Mouse (Mus musculus): ENCODE measurements around the gene Hcar1.

The Hcar1 gene

GRCm38 (mm10) chr5:123879928-123880327, at the start of gene Hcar1:
Gene Hcar1 (minus strand): TSS chr5:123880020.
- DNase-seq (ENCODE audit: low read depth, low spot score): no peak

DNA sequence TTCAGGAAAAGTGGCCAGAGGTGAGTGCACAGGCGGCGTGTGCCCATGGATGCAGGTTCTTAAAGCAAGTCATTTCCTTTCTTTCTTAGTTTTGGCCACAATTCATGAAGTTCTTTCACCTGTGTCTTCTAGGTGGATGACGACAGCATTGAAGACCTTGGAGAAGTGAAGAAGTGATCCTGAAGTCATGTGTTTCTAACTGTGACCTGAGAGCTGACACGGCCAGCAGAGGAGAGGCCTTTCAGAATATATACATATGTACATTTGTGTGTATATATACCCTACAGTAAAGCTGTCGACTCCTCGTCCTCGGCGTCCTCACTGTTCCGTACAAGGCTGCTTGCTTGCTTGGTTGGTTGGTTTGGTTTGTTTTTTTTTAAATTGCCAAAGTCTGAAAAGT, 47.3 kb upstream of the Hcar1 start, which contains the start of gene Gm43518:
TSS of gene Gm43518 (plus strand) at position 301 of the 400 bp plus-strand sequence.
- no peak for DNase-seq (ENCODE audit: low read depth, low spot score)

- DNase-seq (ENCODE audit: low read depth, low spot score): no peak
These were observed 42.3 kb upstream of the Hcar1 start for GRCm38 (mm10) chr5:123922112-123922511.

DNA sequence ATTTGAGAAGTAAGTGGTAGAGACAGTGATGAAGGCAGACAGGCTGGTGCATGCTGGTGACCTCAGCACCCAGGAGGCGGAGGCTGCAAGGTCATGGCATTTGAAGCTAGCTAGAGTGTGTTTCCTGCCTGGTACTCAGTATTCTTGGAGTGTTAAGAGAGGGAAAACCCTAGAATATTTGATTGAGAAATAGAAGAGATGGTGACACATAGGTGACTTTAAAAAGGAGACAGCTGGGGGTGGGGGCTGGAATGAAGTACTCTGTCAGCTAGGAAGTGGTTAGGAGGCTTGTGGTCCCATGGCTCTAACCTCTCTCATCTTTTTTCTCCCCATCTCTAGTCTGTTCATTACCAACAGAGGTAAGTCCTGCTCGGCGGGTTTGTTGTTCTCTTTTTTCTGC, 35.0 kb upstream of the Hcar1 start:
- DNase-seq (ENCODE audit: low read depth, low spot score): no peak

DNA sequence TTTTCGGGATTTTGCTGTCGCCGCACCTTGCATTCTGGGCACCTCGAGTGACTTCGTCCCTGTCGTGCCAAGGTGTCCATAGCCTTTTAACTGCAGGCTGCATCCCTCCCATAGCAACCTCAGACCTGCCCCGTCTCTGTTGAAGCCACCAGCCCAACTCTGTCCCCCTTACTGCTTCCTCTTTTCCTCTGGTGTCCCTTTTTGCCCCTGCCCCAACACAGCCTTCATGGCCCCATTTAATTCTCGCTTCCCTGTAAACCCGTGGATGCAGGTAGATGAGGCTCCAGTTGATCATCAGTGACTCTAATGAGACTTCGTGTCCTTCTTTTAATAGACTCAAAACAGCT, 27.8 kb upstream of the Hcar1 start:
- DNase-seq (ENCODE audit: low read depth, low spot score): no peak

- DNase-seq (ENCODE audit: low read depth, low spot score): peak; percentile 95
These were observed 27.3 kb upstream of the Hcar1 start, which contains the start of gene Denr for GRCm38 (mm10) chr5:123906976-123907630. Gene Denr (plus strand): TSS chr5:123907175.

DNA sequence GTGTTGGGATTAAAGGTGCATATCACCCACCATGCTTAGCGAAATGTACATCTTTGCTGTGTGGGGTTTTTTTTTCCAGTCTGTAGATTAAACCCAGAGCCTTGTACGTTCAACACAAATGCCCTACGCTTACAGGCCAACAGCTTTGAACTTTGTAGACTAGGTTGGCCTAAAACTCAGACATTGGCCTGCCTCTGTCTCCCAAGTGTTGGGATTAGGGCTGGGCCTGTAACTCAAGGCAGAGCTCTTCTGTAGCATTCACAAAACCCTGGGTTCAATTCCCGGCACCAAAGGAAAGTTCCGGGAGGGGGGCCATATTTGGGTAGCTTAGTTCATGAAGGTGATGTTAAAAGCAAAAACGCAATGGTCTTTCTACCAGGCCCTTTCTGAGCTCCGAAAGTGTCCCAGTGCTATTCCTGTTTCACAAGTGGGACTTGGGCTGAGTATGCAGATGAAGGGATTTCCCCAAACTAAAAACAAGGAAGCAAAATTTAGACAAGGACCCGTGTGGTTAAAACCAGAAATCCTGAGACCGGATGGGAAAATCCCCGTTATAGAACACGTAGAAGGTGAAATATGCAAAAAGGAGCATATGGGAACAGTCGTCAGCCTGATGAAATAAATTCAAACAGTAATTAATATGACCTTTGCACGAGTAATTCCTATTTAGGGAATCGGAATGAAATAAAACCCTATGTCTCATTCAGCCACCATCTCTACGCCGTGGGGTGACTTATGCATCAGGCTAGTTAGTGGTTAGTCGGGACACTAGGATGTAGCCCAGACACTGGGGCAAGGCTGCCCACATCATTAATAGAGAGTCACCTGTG, 26.5 kb upstream of the Hcar1 start:
- DNase-seq (ENCODE audit: low read depth, low spot score): no peak

DNA sequence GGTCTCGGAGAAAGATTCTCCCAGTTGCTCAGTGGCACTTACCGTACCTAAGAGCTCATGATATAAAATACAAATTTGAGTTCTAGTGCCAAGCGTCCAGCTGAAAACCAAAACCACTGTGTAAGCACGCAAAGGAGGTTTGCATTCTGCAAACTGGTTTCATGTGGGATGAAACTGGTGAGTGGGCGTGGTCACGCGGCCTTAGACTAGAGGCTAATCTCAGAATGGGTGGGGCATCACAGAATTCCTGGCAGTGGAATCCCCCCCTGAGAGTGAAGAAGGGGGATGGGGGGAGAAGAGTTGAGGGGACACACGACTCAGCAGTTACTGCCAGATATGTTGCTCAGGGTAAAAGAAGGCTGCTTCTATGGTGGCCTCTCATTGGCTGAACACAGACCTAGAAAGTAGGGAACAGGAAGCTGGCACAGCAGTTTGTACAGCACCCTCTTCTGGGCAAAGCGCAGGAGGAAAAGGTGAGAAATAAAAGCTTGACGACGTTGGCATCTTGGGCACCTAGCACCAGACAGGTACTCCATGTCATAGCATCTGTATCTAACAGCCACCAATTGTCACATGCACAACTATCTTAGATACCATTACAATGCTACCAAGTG, 24.3 kb upstream of the Hcar1 start:
- DNase-seq (ENCODE audit: low read depth, low spot score): peak; percentile 62

- peak; percentile 24 for DNase-seq (ENCODE audit: low read depth, low spot score)
These were observed 17.5 kb upstream of the Hcar1 start for GRCm38 (mm10) chr5:123897352-123897751.

- DNase-seq (ENCODE audit: low read depth, low spot score): no peak
These were observed 16.6 kb upstream of the Hcar1 start for GRCm38 (mm10) chr5:123896395-123896794.

- no peak for DNase-seq (ENCODE audit: low read depth, low spot score)
These were observed 13.7 kb upstream of the Hcar1 start for GRCm38 (mm10) chr5:123893520-123893919.

DNA sequence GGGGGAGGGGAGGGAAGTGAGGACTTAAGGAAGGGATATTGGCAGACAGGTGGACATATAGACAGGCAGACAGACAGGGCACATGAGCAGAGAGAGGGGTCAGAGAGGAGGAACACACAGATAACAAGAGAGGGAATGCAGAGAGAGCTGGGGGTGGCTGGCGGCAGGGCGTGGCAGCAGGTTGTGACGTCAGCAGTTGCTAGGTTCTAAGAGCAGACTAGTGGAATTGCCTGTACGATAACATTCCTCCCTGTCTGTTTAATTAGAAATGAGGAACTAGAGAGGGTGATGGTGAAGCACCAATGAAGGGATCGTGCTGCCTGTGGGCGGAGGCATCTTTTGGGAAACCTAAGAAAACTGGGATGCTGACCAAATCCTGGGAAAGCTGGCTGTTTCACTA, 11.8 kb upstream of the Hcar1 start:
- DNase-seq (ENCODE audit: low read depth, low spot score): peak; percentile 54

DNA sequence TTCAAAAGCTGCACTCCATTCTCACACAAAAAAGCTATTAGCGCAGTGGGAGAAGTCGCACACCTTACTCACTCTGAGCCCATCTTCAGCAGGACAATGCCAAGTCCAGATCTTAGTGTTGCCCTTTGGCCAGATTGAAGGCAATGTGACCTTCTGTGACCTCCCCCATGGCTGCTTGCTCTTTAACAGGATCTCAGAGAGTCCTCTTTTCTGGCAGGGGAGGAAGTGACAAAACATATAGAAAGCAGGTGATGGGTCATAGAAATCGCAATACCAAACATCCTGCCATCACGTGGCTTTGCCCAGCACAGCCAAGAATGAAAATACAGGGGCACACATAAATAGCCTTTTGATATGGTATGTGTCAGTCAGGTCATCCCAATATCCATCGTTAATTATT, 11.2 kb upstream of the Hcar1 start:
- no peak for DNase-seq (ENCODE audit: low read depth, low spot score)

DNA sequence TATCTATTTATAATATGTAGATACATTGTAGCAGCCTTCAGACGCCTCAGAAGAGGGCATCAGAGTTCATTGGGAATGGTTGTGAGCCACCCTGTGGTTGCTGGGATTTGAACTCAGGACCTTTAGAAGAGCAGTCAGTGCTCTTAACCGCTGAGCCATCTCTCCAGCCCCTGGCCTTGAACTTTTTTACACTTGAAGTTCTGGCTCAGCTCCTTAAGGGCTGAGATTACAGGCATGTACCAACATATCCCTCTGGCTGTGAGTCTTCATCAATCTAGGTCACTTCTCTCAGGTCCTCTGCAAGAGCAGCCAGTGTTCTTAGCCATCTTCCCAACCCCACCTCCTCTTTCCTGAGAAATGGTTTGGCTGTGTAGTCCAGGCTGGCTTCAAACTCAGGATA, 10.5 kb upstream of the Hcar1 start:
- no peak for DNase-seq (ENCODE audit: low read depth, low spot score)

DNA sequence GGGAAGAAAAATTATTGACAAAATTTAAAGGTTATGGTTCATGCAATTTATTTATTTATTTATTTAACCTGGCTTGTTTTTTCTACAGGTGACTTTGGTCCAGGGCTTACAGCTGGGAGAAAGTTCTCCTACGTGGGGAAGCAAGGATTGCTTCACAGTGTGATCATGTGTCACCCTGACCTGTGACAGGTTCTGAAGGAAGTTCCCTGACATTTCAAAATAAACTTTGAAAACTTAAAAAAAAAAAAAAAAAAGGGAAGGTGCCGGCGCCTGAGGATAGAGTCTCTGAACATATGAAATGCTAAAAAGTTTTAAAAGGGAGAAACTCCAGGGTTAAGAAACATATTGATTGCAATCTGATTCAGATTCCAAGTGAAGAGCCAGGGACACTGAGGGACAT, 6.5 kb upstream of the Hcar1 start:
- no peak for DNase-seq (ENCODE audit: low read depth, low spot score)

DNA sequence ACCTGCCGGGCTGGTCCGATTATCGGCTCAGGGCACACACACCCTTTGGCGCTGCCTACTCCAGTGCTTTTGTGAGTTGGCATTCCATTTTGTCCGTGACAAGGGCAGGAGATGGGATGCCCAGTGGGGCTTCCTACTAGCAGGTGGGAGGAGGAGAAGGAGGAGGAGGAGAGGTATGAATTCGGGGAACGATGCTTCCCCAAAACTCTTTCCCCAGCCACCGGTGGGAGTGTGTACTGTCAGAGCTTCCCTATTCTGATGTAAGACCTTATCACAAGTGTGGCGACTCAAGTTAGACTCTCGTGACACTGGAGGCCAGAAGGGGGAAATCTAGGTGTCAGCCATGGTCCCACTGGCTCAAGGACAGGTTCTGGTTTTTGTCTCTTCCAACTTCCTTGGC, 4.5 kb upstream of the Hcar1 start:
- no peak for DNase-seq (ENCODE audit: low read depth, low spot score)

- DNase-seq (ENCODE audit: low read depth, low spot score): no peak
These were observed 4.1 kb upstream of the Hcar1 start for GRCm38 (mm10) chr5:123883891-123884290.

DNA sequence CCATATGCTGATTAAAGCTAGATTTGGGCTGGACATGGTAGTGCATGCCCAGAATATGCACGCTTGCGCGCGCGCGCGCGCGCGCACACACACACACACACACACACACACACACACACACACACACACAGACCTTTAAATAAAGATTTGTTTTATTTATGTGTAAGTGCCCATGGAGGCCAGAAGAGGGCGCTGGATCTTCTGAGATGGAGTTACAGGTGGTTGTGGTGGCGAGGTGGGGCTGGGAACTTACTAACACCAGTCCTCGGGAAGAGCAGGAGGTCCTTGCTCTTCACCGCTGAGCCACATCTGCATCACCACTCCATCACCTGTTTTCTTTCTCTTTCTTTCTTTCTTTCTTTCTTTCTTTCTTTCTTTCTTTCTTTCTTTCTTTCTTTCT, 958 bp upstream of the Hcar1 start:
- peak; percentile 76 for DNase-seq (ENCODE audit: low read depth, low spot score)

DNA sequence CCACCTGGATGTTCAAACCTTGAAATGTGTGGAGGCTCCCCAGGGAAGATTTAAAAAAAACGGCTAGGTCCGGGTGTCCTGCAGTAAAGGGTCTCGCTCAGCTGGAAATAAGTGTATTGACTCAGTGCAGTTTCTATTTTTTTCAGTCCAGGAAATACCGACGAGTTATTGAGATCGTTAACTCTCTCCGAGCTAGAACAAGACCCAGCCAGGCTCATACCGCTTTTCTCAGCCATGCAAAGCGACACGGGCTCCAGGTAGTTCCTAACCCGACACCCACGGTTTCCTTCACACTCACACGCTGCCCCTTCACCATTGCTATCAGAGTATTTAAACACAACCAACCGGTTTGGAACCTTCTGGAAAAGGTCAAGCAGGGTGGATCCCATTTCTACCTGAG, 1.8 kb downstream of the Hcar1 start:
- DNase-seq (ENCODE audit: low read depth, low spot score): no peak

DNA sequence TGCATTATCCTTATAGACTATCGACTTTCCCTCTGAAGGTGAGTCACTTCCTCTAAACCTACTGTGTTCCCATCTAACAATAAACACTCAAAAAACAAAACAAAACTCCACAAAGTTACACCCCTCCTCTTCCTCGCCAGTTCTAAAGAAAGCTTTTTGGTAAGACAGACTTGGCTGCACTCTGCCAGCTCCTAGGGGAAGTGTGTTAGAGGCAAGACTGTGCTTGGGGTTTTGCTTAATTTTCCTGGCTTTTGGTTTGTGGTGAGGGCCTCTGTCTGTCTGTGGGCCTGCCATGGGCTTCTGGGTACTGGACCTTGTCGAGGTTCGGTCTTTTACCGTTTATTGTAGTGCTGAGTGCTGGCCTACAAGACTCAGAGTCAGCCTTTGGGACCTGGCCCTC, 5.6 kb downstream of the Hcar1 start:
- DNase-seq (ENCODE audit: low read depth, low spot score): no peak

DNA sequence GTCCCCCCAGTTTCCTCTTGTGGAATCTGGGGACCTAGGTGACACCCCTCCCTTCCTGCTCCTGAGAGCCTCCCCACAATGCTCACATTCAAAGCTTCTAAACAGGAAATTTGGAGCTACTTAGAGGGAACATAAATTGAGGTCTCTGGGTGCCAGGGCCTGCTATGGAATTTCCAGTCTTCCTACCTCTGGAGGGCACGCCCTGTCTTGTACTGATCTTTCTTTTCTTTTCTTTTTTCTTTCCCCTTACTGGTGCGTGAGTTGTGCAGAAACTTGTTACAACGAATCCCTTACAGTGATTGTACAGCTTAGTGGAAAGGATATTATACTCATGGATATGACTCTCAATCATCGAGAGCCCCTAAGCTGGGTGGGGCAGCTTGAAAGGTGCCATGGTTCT, 10.2 kb downstream of the Hcar1 start:
- DNase-seq (ENCODE audit: low read depth, low spot score): no peak

GRCm38 (mm10) chr5:123866457-123866856, 13.4 kb downstream of the Hcar1 start:
- no peak for DNase-seq (ENCODE audit: low read depth, low spot score)

DNA sequence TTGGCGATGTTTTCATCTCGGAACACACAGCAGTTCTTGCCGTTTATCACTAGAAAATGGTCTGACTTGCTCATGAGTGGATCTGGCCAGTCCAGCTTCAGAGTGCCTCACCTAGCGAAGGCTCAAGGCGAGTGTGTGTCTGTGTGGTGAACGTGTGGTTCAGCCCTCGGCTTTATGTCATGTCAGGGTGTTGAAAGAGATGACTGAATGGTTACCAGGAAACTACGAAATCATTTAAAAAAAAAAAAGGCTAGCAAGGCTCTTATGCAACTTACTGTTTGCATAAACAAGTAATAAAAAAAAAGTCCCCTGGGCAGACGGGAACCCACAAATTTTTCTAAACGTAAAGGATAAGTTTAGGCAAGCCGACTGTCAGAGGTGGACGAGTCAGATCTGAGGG, 14.5 kb downstream of the Hcar1 start, which contains the start of gene Hcar2:
TSS of gene Hcar2 (minus strand) at position 135 of the 400 bp plus-strand sequence.
- DNase-seq (ENCODE audit: low read depth, low spot score): no peak

All from R1 (cell line).